Mouse (Mus musculus) layer of hippocampus, adult 9-10 months (tissue): ENCODE data around the gene H3f3b.
A peak's percentile ranks its signal among the peaks of the same experiment; 100 is the strongest.
"Not testable (repeated sequence)": the region's sequence is repeated elsewhere in the genome, so short reads cannot be mapped to it uniquely, and the experiment has no call there.

Experiments used
- DNase-seq: peaks from one replicate; pipeline ENCODE4 v3.0.0; 2022; ENCODE audit warnings: low spot score

H3f3b gene

DNA sequence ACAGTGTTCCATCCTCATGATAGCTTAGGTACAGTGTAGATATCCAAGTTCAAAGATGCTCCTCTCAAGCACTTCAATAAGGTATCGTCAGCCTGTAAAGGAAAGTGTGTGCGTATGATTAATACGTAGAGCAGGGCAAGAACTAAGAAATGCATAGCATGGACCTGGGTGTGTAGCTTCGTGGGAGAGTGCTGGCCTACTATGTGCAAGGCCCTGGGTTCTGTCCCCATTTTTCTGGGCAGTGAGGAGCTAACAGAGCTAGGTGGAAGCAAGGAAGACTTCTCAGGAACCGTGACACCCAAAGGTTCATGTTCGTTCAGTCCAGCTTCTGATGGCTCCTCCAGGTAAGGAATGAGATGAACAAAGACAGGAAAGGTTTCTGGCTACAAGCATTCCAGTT, 17.4 kb upstream of the H3f3b start:
- no peak for DNase-seq

DNA sequence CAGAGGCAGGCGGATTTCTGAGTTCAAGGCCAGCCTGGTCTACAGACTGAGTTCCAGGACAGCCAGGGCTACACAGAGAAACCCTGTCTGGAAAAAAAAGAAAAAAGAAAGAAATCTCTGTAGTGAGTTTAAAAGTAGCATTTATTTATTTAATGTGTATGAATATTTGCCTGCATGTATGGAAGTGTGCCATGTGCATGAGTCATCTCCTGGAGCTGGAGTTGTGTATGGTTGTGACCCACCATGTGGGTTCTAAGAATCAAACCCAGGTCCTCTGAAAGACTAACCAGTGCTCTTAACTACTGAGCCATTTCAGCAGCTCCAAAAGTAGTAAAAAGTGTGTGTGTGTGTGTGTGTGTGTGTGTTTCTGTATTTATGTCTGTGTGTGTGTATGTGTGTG, 15.5 kb upstream of the H3f3b start:
- DNase-seq = no peak

GRCm38 (mm10) chr11:116042372-116043138, 14.8 kb upstream of the H3f3b start:
- no peak for DNase-seq

GRCm38 (mm10) chr11:116041833-116042232, 14.1 kb upstream of the H3f3b start:
- DNase-seq = no peak

DNA sequence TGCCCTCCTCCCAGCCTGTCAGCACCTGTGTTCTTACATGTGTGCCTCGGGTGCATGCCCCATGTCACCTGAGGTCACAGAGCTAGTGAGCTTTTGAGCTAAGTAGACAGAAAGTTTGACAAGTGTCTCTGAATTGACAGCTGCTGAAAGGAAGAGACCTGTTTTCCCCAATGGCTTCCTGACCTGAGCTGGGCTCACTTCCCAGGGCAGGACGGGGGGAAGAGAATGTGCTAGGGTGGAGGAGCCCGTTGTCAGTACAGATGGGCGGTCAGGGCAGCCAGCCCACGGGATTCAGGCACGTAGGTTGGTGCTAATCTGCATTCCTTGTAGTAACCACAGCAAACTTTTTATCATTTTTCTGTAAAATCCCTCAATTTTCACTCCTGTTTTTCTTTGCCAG, 12.8 kb upstream of the H3f3b start:
- no peak for DNase-seq

DNA sequence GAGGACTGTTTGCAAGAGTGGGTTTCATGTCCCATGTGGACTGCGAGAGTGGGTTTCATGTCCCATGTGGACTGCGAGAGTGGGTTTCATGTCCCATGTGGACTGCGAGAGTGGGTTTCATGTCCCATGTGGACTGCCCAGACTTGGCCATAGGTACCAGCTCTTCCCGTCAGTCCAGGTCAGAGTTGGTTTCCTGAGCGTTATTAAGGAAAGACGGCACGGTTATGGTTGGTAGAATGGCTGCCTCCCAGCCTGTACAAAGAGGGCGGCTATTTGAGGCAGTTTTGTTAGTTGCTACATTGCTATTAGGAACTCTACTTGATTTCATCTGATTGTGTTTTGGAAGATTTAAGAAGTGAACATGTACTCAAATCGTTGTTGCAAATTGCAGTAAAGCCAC, 10.1 kb upstream of the H3f3b start:
- DNase-seq = no peak

GRCm38 (mm10) chr11:116036671-116037070, 8.9 kb upstream of the H3f3b start:
- DNase-seq = no peak

- no peak for DNase-seq
These were observed 6.8 kb upstream of the H3f3b start for GRCm38 (mm10) chr11:116034584-116034983.

DNA sequence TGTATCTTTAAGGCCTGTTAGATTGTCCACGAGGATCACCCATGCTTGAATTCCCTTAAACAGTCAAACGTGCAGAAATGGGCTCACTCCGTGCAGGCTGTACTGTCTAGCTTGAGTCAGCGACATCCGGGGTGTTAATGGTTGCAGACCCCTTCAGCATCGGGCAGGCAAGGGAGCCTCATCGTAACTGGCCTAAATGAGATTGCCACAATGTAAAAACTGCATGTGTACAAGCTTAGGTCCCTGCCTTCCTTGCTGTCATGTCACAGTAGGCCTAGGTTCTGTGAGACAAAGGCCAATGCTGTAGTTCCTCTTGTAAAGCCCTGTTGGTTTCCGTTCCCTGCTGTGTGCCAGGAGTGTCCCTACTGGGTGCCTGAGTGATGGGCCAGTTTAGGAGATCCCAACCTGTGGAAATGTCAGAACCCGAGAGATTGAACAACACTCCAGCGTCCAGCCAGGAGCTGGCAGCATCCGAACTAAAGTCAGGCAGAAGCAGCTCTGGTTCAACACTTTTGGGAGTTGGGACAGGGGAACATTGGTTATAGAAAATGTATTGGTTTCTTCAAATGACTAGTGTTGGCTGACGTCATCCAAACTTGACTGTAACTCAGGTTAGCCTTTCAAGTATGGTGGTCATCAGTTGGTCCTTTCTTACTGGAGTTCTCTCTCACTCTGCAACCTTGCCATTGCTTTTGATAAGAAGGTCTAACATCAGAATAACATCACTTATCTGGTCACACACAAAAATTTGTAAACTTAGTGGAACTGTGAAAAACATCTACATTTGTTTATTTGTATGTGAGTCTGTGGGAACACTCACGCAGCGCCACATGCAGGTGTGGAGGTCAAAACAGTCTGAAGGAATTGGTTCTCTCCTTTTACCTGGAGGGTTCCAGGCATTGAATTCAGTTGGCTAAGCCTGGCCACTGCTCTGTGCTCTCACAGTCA, 3.4 kb upstream of the H3f3b start:
- no peak for DNase-seq

GRCm38 (mm10) chr11:116030088-116030897, 2.5 kb upstream of the H3f3b start, which contains the start of gene Unk:
Gene Unk (plus strand): TSS chr11:116030322.
- DNase-seq = peak; percentile 97

GRCm38 (mm10) chr11:116029086-116029865, 1.5 kb upstream of the H3f3b start:
- no peak for DNase-seq

DNA sequence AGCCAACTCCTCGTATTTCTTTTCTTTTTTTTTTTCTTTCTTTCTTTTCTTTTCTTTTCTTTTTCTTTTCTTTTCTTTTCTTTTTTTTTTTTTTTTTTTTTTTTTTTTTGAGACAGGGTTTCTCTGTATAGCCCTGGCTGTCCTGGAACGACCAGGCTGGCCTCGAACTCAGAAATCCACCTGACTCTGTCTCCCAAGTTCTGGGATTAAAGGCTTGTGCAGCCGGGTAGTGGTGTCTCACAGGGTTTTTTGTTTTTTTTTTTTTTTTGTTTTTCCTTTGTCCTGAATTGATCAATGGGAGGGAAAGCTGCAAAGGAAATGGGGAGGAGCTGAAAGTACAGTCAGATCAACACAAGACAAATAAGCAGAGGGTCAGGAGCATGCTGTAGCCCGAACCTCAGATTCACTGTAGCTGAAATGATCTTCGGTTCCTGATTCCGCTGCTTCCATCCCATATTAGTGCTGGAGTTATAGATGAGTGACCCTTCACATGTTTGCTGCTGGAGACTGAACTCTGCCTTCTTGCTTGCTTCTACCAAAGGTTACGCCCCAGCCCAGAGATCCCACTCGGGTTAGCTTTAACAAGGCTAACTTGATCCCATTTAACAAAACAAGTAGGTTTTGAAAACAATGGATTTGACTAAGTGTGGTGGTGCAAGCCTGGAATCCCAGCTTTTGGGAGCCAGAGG, 559 bp upstream of the H3f3b start:
- no peak for DNase-seq

DNA sequence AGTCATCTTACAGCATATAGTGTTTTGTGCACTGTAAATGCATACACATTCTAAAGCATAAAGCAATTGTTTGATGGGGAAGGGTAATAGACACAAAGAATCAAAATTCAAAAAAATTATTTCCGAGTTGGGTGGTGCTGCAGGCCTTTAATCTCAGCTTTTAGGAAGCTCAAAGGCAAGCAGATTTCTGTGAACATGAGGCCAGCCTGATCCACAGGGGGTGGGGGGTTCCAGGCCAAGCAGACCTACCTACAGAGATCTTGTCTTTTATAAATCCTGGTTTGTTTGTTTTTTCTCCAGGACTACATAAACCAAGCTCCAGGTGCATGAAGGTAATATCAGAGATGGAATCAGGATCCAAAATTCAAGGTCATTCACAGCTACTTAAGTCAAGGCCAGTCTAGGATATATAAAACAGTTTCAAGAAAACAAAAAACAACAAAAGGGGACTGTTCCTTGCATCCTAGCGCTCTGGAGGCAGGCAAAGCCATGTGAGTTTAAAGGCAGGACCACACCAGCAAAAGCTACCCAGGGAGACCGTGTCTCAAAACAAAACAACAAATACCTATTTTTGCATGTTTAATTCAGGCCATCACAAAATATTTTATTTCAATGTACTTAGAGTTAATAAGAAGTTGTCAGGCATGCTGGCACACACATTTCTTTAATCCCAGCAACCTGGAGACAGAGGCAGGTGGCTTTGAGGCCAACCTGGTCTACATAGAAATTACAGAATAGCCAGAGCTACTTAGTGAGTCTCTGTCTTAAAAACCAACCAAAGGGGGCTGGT, 2.5 kb downstream of the H3f3b start:
- DNase-seq = no peak

DNA sequence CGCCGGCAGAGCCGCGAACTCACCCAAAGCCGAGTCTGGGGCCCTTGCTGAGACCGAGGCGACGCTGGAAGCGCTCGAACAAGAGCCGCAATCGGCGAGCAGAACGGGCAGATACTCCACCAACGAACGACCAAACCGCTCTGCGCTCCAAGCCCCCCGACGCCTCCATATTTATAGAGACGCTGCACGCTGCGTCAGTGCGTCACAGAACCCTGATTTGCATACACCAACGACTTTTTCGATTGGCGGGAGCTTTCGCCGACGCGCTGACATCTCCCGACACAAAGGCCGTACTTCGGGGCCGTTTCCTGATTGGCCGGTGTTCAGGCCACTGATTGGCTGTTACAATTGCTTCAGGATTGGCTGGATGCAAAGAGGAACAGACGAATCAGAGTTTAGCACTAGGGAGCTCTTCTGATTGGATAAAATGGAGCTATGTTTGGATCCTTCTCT, 3.4 kb downstream of the H3f3b start:
- DNase-seq = peak; percentile 95

DNA sequence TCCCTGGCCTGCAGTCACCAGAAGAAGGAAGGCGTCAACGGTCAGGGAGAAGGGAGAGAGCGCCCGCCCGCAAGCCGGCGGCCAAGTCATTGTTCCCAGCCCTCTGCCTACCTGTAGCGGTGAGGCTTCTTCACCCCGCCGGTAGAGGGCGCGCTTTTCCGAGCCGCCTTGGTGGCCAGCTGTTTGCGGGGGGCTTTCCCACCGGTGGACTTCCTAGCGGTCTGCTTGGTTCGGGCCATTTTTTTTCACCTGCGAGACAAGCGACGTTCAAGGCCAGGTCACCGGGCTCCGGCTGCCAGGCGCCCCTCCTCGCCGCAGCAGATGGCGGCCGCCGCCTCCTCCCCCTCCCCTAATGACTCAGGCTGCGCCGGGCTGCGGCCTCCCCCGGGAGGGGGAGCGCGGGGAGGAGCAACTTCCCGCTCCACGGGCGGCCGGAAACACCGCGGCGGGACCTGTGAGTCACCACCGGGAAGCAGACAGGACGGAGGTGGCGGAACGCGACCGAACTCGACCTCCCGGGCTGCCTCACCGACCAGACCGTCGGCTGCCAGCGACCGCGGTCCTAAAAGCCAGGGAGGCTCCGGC, 3.9 kb downstream of the H3f3b start:
- peak; percentile 55 for DNase-seq

GRCm38 (mm10) chr11:116023074-116023770, 4.5 kb downstream of the H3f3b start:
- not testable (repeated sequence) for DNase-seq

DNA sequence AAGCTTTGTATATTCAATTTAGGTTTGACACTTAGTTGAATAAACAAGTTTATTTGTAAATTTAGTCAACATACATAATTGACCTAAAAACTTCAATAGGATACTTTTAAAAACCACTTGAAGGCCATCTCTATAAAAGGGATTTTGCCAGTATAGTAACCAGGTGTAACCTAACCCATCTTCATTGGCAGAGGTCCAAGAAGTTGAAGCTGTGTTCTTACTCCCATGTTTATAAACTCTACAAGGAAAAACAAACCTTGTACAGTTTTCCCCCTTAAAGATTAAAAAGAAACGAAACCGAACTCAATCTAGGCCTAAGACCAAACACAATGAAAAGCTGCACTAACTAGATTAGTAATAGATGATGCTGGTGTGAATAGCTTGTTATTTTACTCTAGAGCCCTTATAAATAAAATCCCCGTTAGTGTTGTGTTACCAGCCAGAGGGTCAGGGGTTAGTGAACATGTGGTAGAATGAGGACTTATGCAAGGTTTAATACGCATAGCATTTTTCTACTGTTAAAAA, 5.4 kb downstream of the H3f3b start:
- no peak for DNase-seq
